Mouse (Mus musculus) CD4-positive, CD25-positive, alpha-beta regulatory T cell, adult 4 months (primary cell): ENCODE results near the gene Map7d1. TPM values are rescaled to one million over a fixed set of nuclear protein-coding genes. Genes with fewer than 3 reads are reported as not detected.

Source experiments
- ATAC-seq: one replicate; pipeline ENCODE4 v1.8.0; 2017
- polyA plus RNA-seq, 2 experiments: library from polyadenylated mRNA; unstranded; fragments of 100-300 nt; shearing (Covaris generic); gene quantifications; one replicate each; pipeline ENCODE4 v1.2.1; 2017

Gene Map7d1
- polyA plus RNA-seq = 1 to 10 TPM; 2.0 to 6.3 TPM

- ATAC-seq = peak; percentile 76
Measured at GRCm38 (mm10) chr4:126256131-126256791, at the start of gene Map7d1. Gene Map7d1, minus strand, starts transcription at chr4:126256343.

GRCm38 (mm10) chr4:126305428-126305827, 49.3 kb upstream of the Map7d1 start:
- no peak for ATAC-seq

- no peak for ATAC-seq
Measured at GRCm38 (mm10) chr4:126303877-126304276, 47.7 kb upstream of the Map7d1 start.

GRCm38 (mm10) chr4:126301584-126302309, 45.6 kb upstream of the Map7d1 start:
- no peak for ATAC-seq

GRCm38 (mm10) chr4:126300916-126301583, 44.9 kb upstream of the Map7d1 start:
- peak; percentile 56 for ATAC-seq

- ATAC-seq = peak; percentile 57
Measured at GRCm38 (mm10) chr4:126296617-126297101, 40.5 kb upstream of the Map7d1 start.

- ATAC-seq = no peak
Measured at GRCm38 (mm10) chr4:126295937-126296336, 39.8 kb upstream of the Map7d1 start.

- ATAC-seq = no peak
Measured at GRCm38 (mm10) chr4:126295152-126295551, 39.0 kb upstream of the Map7d1 start.

- no peak for ATAC-seq
Measured at GRCm38 (mm10) chr4:126291196-126291595, 35.1 kb upstream of the Map7d1 start.

- no peak for ATAC-seq
Measured at GRCm38 (mm10) chr4:126290314-126290713, 34.2 kb upstream of the Map7d1 start.

- ATAC-seq = no peak
Measured at GRCm38 (mm10) chr4:126288085-126288666, 32.0 kb upstream of the Map7d1 start.

GRCm38 (mm10) chr4:126287302-126287995, 31.3 kb upstream of the Map7d1 start:
- no peak for ATAC-seq

GRCm38 (mm10) chr4:126286492-126286891, 30.3 kb upstream of the Map7d1 start, which contains the start of gene Col8a2:
Gene Col8a2, plus strand, starts transcription at chr4:126286793.
- no peak for ATAC-seq

- no peak for ATAC-seq
Measured at GRCm38 (mm10) chr4:126283582-126283981, 27.4 kb upstream of the Map7d1 start.

- ATAC-seq = no peak
Measured at GRCm38 (mm10) chr4:126281706-126282105, 25.6 kb upstream of the Map7d1 start.

- ATAC-seq = no peak
Measured at GRCm38 (mm10) chr4:126278961-126279360, 22.8 kb upstream of the Map7d1 start.

- ATAC-seq = no peak
Measured at GRCm38 (mm10) chr4:126278565-126278915, 22.4 kb upstream of the Map7d1 start.

- peak; percentile 80 for ATAC-seq
Measured at GRCm38 (mm10) chr4:126277906-126278564, 21.9 kb upstream of the Map7d1 start.

- no peak for ATAC-seq
Measured at GRCm38 (mm10) chr4:126275681-126276131, 19.6 kb upstream of the Map7d1 start.

GRCm38 (mm10) chr4:126275081-126275480, 18.9 kb upstream of the Map7d1 start:
- no peak for ATAC-seq

- ATAC-seq = no peak
Measured at GRCm38 (mm10) chr4:126273753-126274152, 17.6 kb upstream of the Map7d1 start.

GRCm38 (mm10) chr4:126269292-126269691, 13.1 kb upstream of the Map7d1 start:
- ATAC-seq = no peak
